Mouse (Mus musculus) heart, embryonic 11.5 days (tissue): ENCODE measurements around the gene Gm45021. TPM values are rescaled to one million over a fixed set of nuclear protein-coding genes. Genes with fewer than 3 reads are reported as not detected.

ENCODE experiments used
- ATAC-seq: fragments of 200-750 bp; cut with Nextera tagmentation; replicated peaks from 2 replicates; pipeline ENCODE4 v1.8.0; 2017; ENCODE audit warnings: moderate library complexity; ENCODE audit not compliant: insufficient number of reproducible peaks, low FRiP score, low TSS enrichment
- H3K27ac ChIP-seq: fragments of 300-500 bp; sonication (generic); 2 replicates; pipeline ENCODE4 v1.5.1; 2014; ENCODE audit warnings: mild to moderate bottlenecking, low read depth, low read length
- H3K27me3 ChIP-seq: fragments of 300-500 bp; sonication (generic); 2 replicates; pipeline ENCODE4 v1.6.1; 2014; ENCODE audit warnings: mild to moderate bottlenecking, low read length, mixed read lengths; ENCODE audit not compliant: control insufficient read depth, insufficient read depth
- H3K36me3 ChIP-seq: fragments of 300-500 bp; sonication (generic); 2 replicates; pipeline ENCODE4 v1.6.1; 2014; ENCODE audit warnings: mild to moderate bottlenecking, low read length, moderate library complexity, mixed read lengths; ENCODE audit not compliant: control insufficient read depth, insufficient read depth
- H3K4me1 ChIP-seq: fragments of 300-500 bp; sonication (generic); 2 replicates; pipeline ENCODE4 v1.6.1; 2014; ENCODE audit warnings: low read length; ENCODE audit not compliant: control insufficient read depth, insufficient read depth
- H3K4me2 ChIP-seq: fragments of 300-500 bp; sonication (generic); 2 replicates; pipeline ENCODE4 v1.6.1; 2014; ENCODE audit warnings: mild to moderate bottlenecking, moderate library complexity
- H3K4me3 ChIP-seq: fragments of 300-500 bp; sonication (generic); 2 replicates; pipeline ENCODE4 v1.5.1; 2014; ENCODE audit warnings: low read depth, low read length
- H3K9ac ChIP-seq: fragments of 300-500 bp; sonication (generic); 2 replicates; pipeline ENCODE4 v1.6.1; 2014; ENCODE audit warnings: mild to moderate bottlenecking, low read depth, low read length, moderate library complexity
- H3K9me3 ChIP-seq: fragments of 300-500 bp; sonication (generic); replicated peaks from 2 replicates; pipeline ENCODE4 v1.6.1; 2016; ENCODE audit warnings: low read length; ENCODE audit not compliant: control insufficient read depth
- WGBS: fragments of 180-500 bp; shearing (Covaris S2); extraction: QIAGEN DNeasy Blood & Tissue Kit; methylation state at CpG from one replicate; pipeline ENCODE4 v1.1.7; 2014; ENCODE audit not compliant: insufficient replicate concordance; 5-methylcytosine and 5-hydroxymethylcytosine counted together
- polyA plus RNA-seq: library from polyadenylated mRNA; unstranded; fragments of >200 nt; fragmentation: Nextera tagmentation; extraction: Ambion mirVana; gene quantifications from 2 replicates; pipeline ENCODE4 v1.2.1, GENCODE M21; 2014

The Gm45021 gene
- polyA plus RNA-seq, 1 experiment from 2014 or later = 1.3 TPM

GRCm38 (mm10) chr6:48568036-48568984 is 21.1 kb upstream of the Gm45021 start:
- no peaks in the 10 kb centered on the region for H3K27me3 ChIP-seq
- H3K9ac ChIP-seq = peak overlapping the region; percentile 22; the same call in 1 of the 2 replicates
- WGBS = 68% methylated on average over 21 of the region's 21 CpGs

GRCm38 (mm10) chr6:48569065-48569807 is 20.2 kb upstream of the Gm45021 start:
- peaks cover 38% of the 10 kb centered on the region for H3K4me1 ChIP-seq
- no peak overlapping the region for H3K4me2 ChIP-seq
- H3K27me3 ChIP-seq = no peaks in the 10 kb centered on the region
- 64% methylated on average over 8 of the region's 8 CpGs for WGBS
- no peak overlapping the region for H3K9ac ChIP-seq
- no peak overlapping the region for H3K4me3 ChIP-seq
- H3K27ac ChIP-seq = peak overlapping the region; percentile 54
- H3K36me3 ChIP-seq = no peaks in the 10 kb centered on the region
- no peaks in the 10 kb centered on the region for H3K9me3 ChIP-seq
- ATAC-seq = no peak

More at GRCm38 (mm10) chr6:48568036-48568984, 21.1 kb upstream of the Gm45021 start:
- peak overlapping the region; percentile 14 for H3K4me2 ChIP-seq
- H3K36me3 ChIP-seq = no peaks in the 10 kb centered on the region; the same call in 1 of the 2 replicates
- H3K4me3 ChIP-seq = no peak overlapping the region
- peak; percentile 16; the same call in 1 of the 2 replicates for ATAC-seq
- peaks cover 37% of the 10 kb centered on the region for H3K4me1 ChIP-seq
- peak overlapping the region; percentile 54 for H3K27ac ChIP-seq
- H3K9me3 ChIP-seq = no peaks in the 10 kb centered on the region

GRCm38 (mm10) chr6:48572014-48572413 is 17.4 kb upstream of the Gm45021 start:
- Histone ChIP-seq H3K36me3 (no peaks in the 10 kb centered on the region), H3K9me3 (no peaks in the 10 kb centered on the region), H3K4me1 (peaks cover 25% of the 10 kb centered on the region), H3K4me2 (peak overlapping the region; percentile 27; the same call in 1 of the 2 replicates), H3K27ac (peak overlapping the region; percentile 68; the same call in 1 of the 2 replicates), H3K9ac (no peak overlapping the region), H3K4me3 (no peak overlapping the region), H3K27me3 (no peaks in the 10 kb centered on the region)
- no peak for ATAC-seq
- WGBS = 84% methylated on average over 5 of the region's 5 CpGs

- H3K9ac ChIP-seq = no peak within 1 kb of the TSS
- H3K27ac ChIP-seq = peak within 1 kb of the TSS; percentile 68
- H3K4me1 ChIP-seq = peaks cover 25% of the 10 kb centered on the region
- H3K4me3 ChIP-seq = no peak within 1 kb of the TSS
- WGBS = 18% methylated on average over 6 of the region's 6 CpGs
- no peak for ATAC-seq
- H3K4me2 ChIP-seq = peak within 1 kb of the TSS; percentile 27; the same call in 1 of the 2 replicates
- H3K27me3 ChIP-seq = no peaks in the 10 kb centered on the region
- H3K9me3 ChIP-seq = no peaks in the 10 kb centered on the region
- H3K36me3 ChIP-seq = no peaks in the 10 kb centered on the region
These were observed 16.8 kb upstream of the Gm45021 start, which contains the start of gene Rarres2 for GRCm38 (mm10) chr6:48572572-48573061. Rarres2 (minus strand) TSS chr6:48572789.

GRCm38 (mm10) chr6:48573280-48573679 is 16.1 kb upstream of the Gm45021 start:
- H3K27me3 ChIP-seq = no peaks in the 10 kb centered on the region
- H3K4me3 ChIP-seq = no peak overlapping the region
- H3K9me3 ChIP-seq = no peaks in the 10 kb centered on the region
- H3K4me2 ChIP-seq = no peak overlapping the region
- H3K9ac ChIP-seq = no peak overlapping the region
- ATAC-seq = peak; percentile 65
- H3K27ac ChIP-seq = peak overlapping the region; percentile 68
- peaks cover 22% of the 10 kb centered on the region for H3K4me1 ChIP-seq
- WGBS = 20% methylated on average over 10 of the region's 10 CpGs
- no peaks in the 10 kb centered on the region for H3K36me3 ChIP-seq

GRCm38 (mm10) chr6:48573981-48574380 is 15.4 kb upstream of the Gm45021 start:
- 60% methylated on average over 3 of the region's 3 CpGs for WGBS
- ATAC-seq = no peak
- Histone ChIP-seq H3K27ac (0 out of 2 replicates have a peak overlapping the region, but pooled peaks have one; percentile 10), H3K27me3 (no peaks in the 10 kb centered on the region), H3K4me1 (peaks cover 18% of the 10 kb centered on the region), H3K9ac (no peak overlapping the region), H3K9me3 (no peaks in the 10 kb centered on the region), H3K4me2 (no peak overlapping the region), H3K36me3 (no peaks in the 10 kb centered on the region), H3K4me3 (no peak overlapping the region)

GRCm38 (mm10) chr6:48578736-48579135 is 10.7 kb upstream of the Gm45021 start:
- 51% methylated on average over 5 of the region's 5 CpGs for WGBS
- no peak for ATAC-seq
- no peak overlapping the region for H3K4me2 ChIP-seq
- H3K36me3 ChIP-seq = no peaks in the 10 kb centered on the region
- H3K9ac ChIP-seq = no peak overlapping the region
- H3K4me3 ChIP-seq = no peak overlapping the region
- H3K27ac ChIP-seq = peak overlapping the region; percentile 25; the same call in 1 of the 2 replicates
- H3K27me3 ChIP-seq = no peaks in the 10 kb centered on the region
- H3K9me3 ChIP-seq = no peaks in the 10 kb centered on the region
- peaks cover 6% of the 10 kb centered on the region for H3K4me1 ChIP-seq

- no peak for ATAC-seq
- no peaks in the 10 kb centered on the region for H3K9me3 ChIP-seq
- no peak overlapping the region for H3K4me3 ChIP-seq
- no peaks in the 10 kb centered on the region for H3K36me3 ChIP-seq
- peak overlapping the region; percentile 9; the same call in 1 of the 2 replicates for H3K4me2 ChIP-seq
- no peaks in the 10 kb centered on the region for H3K27me3 ChIP-seq
- peaks cover 6% of the 10 kb centered on the region for H3K4me1 ChIP-seq
- H3K9ac ChIP-seq = peak overlapping the region; percentile 50
- WGBS = 19% methylated on average over 5 of the region's 5 CpGs
- peak overlapping the region; percentile 25; the same call in 1 of the 2 replicates for H3K27ac ChIP-seq
These were observed 10.2 kb upstream of the Gm45021 start for GRCm38 (mm10) chr6:48579215-48579648.
